Mouse (Mus musculus): ENCODE data around the gene Abhd17c. TPM values are rescaled to one million over a fixed set of nuclear protein-coding genes. Genes with fewer than 3 reads are reported as not detected.

Abhd17c gene
- polyA plus RNA-seq, 1 experiment from 2014 or later = 58.4 TPM

GRCm38 (mm10) chr7:84059799-84060198 lies 91.9 kb downstream of the Abhd17c start:
- 83% methylated on average over 7 of the region's 7 CpGs for WGBS
- no peak for ATAC-seq (replicated peaks; ENCODE audit: insufficient number of reproducible peaks, insufficient read depth, low FRiP score, low read depth)
- H3K27ac ChIP-seq = no peak overlapping the region
- H3K9me3 ChIP-seq (replicated peaks) = no peaks in the 10 kb centered on the region
- no peaks in the 10 kb centered on the region for H3K27me3 ChIP-seq
- 0 out of 2 replicates have a peak, but pooled peaks cover 4% of the 10 kb centered on the region for H3K4me1 ChIP-seq (replicated peaks)
- H3K9ac ChIP-seq = no peak overlapping the region
- H3K4me3 ChIP-seq = no peak overlapping the region
- no peaks in the 10 kb centered on the region for H3K36me3 ChIP-seq
- H3K4me2 ChIP-seq = no peak overlapping the region

Other genes with a start within 250 kb of the Abhd17c start
- gene Cemip, start 65.4 kb downstream of the Abhd17c start, polyA plus RNA-seq (2015; fragmentation: Nextera tagmentation; extraction: Ambion mirVana) = 0.60 TPM in 2 replicates